Mouse (Mus musculus): Measurements from ENCODE around the gene 9130023H24Rik. TPM values are rescaled to one million over a fixed set of nuclear protein-coding genes. Genes with fewer than 3 reads are reported as not detected.

The 9130023H24Rik gene
- total RNA-seq, 2 experiments from 2014 or later: 4.3 to 4.4 TPM

DNA sequence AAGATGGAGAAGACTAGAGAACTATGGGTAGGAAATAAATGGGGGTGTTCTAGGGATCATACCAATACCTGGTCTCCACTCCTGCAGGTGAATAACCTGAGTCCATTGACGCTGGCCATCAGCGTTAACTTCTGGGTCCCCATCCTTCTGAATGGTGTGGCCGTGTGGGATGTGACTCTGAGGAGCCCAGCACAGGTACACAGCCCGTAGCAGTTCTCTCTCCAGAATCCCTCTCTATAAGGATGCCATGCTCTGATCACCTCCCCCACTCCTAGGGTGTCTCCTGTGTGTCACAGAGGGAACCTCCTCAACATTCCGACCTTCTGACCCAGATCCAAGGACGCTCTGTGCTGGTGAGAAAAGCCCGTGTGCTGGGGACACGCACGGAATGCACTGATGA is 34.8 kb downstream of the 9130023H24Rik start:
- ATAC-seq (ENCODE audit: poor library complexity, severe bottlenecking): no peak

GRCm38 (mm10) chr7:128201607-128202006 is 36.2 kb downstream of the 9130023H24Rik start:
- no peak for ATAC-seq (ENCODE audit: poor library complexity, severe bottlenecking)

Other genes with a start within 250 kb of the 9130023H24Rik start
- 251 and 323 TPM in 2 replicates for gene Pycard, start 244.2 kb downstream of the 9130023H24Rik start, total RNA-seq (2015)
- 48.0 and 56.5 TPM in 2 replicates for gene Pycard, start 244.2 kb downstream of the 9130023H24Rik start, total RNA-seq (2017)
- not detected in 2 replicates for gene Trim72, start 234.1 kb downstream of the 9130023H24Rik start, total RNA-seq (2015)
- gene Trim72, start 234.1 kb downstream of the 9130023H24Rik start, total RNA-seq (2017): not detected in 2 replicates
- 209 and 227 TPM in 2 replicates for gene Itgam, start 175.4 kb downstream of the 9130023H24Rik start, total RNA-seq (2015)
- gene Itgam, start 175.4 kb downstream of the 9130023H24Rik start, total RNA-seq (2017): 286 and 332 TPM in 2 replicates
- 9.8 and 11.2 TPM in 2 replicates for gene Gm49368, start 175.3 kb downstream of the 9130023H24Rik start, total RNA-seq (2015)
- gene Gm49368, start 175.3 kb downstream of the 9130023H24Rik start, total RNA-seq (2017): 0.81 and 2.3 TPM in 2 replicates
- gene Itgax, start 108.5 kb downstream of the 9130023H24Rik start, total RNA-seq (2015): 5.1 and 6.3 TPM in 2 replicates
- gene Itgax, start 108.5 kb downstream of the 9130023H24Rik start, total RNA-seq (2017): 9.8 and 9.9 TPM in 2 replicates
- gene Itgad, start 83.7 kb downstream of the 9130023H24Rik start, total RNA-seq (2015): 1.5 and 3.4 TPM in 2 replicates
- 0.26 and 0.73 TPM in 2 replicates for gene Itgad, start 83.7 kb downstream of the 9130023H24Rik start, total RNA-seq (2017)
- 1.3 and 6.9 TPM in 2 replicates for gene Cox6a2, start 31.6 kb downstream of the 9130023H24Rik start, total RNA-seq (2015)
- gene Cox6a2, start 31.6 kb downstream of the 9130023H24Rik start, total RNA-seq (2017): 2.9 and 5.4 TPM in 2 replicates
- gene Armc5, start 689 bp downstream of the 9130023H24Rik start, total RNA-seq (2015): 3.1 and 3.9 TPM in 2 replicates
- gene Armc5, start 689 bp downstream of the 9130023H24Rik start, total RNA-seq (2017): 7.0 TPM in 2 replicates
- gene Tgfb1i1, start 8.8 kb upstream of the 9130023H24Rik start, total RNA-seq (2015): 1.1 TPM in 1 of 2 replicates, not detected in the other
- 0.07 TPM in 1 of 2 replicates, not detected in the other for gene Tgfb1i1, start 8.8 kb upstream of the 9130023H24Rik start, total RNA-seq (2017)
- gene Slc5a2, start 27.6 kb upstream of the 9130023H24Rik start, total RNA-seq (2015): 0.68 TPM in 1 of 2 replicates, not detected in the other
- gene Slc5a2, start 27.6 kb upstream of the 9130023H24Rik start, total RNA-seq (2017): not detected in 2 replicates
- gene BC017158, start 60.1 kb upstream of the 9130023H24Rik start, total RNA-seq (2015): 12.7 and 19.7 TPM in 2 replicates
- gene BC017158, start 60.1 kb upstream of the 9130023H24Rik start, total RNA-seq (2017): 8.8 and 9.7 TPM in 2 replicates
- gene Rgs10, start 180.7 kb upstream of the 9130023H24Rik start, total RNA-seq (2015): 155 and 159 TPM in 2 replicates
- 158 and 165 TPM in 2 replicates for gene Rgs10, start 180.7 kb upstream of the 9130023H24Rik start, total RNA-seq (2017)
- gene Tial1, start 223.7 kb upstream of the 9130023H24Rik start, total RNA-seq (2015): 166 and 174 TPM in 2 replicates
- gene Tial1, start 223.7 kb upstream of the 9130023H24Rik start, total RNA-seq (2017): 48.4 and 59.1 TPM in 2 replicates

Data from megakaryocyte, adult 5-6 weeks (primary cell).